Mouse (Mus musculus): ENCODE measurements around the gene Myrfl. TPM values are rescaled to one million over a fixed set of nuclear protein-coding genes. Genes with fewer than 3 reads are reported as not detected.

Gene Myrfl
- total RNA-seq, 2 experiments from 2014 or later, result 0.10 TPM; not detected in 1

- DNase-seq, result no peak
Observed at GRCm38 (mm10) chr10:116815311-116816060, 81.2 kb downstream of the Myrfl start.

DNA sequence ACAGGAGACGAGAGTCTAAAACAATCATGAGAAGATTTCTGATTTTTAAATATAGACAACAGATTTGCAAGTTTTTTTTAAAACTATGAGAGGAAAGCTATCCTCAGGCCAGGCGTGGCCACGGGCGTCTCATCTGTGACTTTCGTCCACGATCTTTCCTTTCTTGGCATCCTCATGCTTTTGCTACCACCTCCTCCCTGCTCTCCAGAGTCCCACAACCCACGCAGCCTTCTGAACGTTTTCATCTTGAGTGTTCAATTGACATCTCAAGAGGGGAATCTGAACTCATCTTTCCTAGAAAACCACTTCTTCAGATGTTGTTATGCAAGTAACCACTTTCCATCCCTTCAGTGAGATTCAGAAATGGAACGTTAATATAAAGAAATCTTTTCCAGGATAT is 83.6 kb downstream of the Myrfl start:
- no peak for DNase-seq

DNA sequence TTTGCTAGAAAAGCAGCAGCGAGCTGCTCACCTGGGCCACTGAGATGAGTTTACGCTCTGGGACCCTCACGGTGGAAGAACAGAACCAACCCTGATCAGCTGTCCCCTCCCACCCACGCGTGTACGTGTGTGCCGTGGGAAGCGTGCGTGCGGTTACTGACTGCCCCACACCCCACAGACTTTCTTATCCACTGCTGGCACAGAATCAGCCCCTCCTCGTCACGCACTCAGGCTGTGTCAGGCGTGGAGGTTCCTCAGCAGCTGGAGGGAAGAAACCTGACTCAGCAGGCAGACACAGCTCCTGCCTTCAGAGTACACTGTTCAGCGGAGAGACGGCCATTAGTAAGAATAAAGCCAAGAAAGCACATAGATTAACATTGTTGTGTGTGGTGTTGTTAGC is 86.0 kb downstream of the Myrfl start:
- no peak for DNase-seq

DNA sequence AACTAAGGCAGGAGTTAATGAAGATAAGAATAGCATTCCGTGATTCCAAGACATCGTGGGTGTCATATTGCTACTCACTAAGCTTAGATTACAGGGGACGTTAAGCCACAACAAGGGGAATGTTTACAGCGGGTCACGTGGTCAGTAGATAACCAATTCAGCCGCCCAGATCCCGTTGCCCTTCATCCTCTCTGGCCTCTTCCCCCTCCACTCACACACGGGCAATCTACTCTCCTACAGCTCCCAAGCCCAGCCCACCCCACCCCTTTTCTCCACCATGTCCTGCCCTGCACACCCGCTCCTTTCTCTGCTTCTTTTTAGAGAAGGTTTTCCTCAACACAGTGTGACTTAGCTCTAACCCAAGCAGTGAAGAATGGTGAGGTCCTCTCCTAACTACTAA is 87.3 kb downstream of the Myrfl start:
- DNase-seq, result no peak

DNA sequence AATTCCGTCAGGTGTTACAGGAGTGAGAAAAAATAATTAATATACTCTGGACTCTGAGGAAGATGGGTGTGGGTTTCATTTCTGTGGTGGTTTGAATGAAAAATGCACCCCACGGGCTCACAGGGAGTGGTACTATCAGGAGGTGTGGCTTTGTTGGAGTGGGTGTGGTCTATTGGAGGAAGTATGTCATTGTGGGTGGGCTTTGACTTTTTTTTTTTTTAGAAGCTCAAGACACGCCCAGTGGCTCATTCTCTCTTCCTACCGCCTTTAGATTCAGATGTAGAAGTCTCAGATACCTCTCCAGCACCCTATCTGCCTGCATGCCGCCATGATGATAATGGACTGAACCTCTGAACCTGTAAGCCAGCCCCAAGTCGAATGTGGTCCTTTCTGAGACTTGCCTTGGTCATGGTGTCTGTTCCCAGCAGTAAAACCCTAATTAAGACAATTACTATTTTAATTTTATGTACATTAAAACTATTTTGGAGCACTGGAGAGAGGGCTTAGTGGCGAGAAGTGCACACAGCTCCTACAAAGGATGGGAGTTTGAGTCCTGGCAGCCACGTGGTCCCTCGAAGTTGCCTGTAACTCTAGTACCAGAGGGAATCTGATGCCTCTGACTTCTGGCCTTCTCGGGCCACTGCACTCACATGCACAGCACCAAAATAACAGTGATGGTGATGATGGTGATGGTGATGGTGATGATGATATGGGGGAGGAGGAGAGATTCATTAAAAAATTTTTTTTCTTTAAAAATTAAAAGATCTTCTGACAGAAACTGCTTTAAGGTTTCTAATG is 88.0 kb downstream of the Myrfl start:
- DNase-seq, result no peak

GRCm38 (mm10) chr10:116802178-116802794 is 94.4 kb downstream of the Myrfl start:
- no peak for DNase-seq

DNA sequence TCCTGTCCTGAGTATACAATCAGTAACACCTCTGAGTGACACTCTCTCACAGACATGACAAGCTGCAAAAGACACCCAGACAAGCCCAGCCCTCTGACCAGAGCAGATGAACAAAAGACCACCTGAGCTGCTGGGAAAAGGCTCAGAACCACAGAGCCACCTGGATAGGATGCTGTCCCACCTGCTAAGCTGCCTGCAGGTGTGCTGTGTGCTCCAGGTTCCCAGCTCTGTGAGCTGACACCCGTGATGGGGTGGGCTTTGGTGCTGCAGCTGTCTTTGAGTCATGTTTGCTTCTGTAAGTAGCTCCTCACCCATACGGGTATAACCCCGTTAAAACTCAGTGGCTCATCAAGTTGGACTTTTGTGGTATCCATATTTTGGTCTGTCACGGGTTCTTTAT is 95.4 kb downstream of the Myrfl start:
- DNase-seq, result no peak

- DNase-seq, result no peak
Observed at GRCm38 (mm10) chr10:116796066-116796465, 100.7 kb downstream of the Myrfl start.

GRCm38 (mm10) chr10:116789096-116789495 is 107.6 kb downstream of the Myrfl start:
- peak; percentile 12 to 39 for DNase-seq

DNA sequence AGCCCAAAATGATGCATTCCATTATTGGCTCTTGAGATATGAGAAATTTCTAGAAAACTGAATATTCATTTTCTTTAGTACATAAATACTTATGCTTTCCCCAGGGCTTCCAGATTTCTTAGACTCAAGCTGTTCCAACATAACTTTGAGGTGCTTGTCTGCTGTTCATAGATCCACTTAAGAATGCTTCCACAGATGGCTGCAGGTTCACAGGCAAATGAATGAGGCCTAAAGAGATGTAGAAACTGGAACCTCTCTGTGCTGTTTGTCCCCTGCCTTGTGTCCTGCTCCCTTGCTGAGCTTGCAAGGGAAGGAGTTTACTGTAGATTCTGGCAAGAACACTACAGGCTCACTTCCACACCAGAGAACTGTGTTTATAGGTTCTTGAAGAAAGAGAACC is 108.3 kb downstream of the Myrfl start:
- no peak for DNase-seq

DNA sequence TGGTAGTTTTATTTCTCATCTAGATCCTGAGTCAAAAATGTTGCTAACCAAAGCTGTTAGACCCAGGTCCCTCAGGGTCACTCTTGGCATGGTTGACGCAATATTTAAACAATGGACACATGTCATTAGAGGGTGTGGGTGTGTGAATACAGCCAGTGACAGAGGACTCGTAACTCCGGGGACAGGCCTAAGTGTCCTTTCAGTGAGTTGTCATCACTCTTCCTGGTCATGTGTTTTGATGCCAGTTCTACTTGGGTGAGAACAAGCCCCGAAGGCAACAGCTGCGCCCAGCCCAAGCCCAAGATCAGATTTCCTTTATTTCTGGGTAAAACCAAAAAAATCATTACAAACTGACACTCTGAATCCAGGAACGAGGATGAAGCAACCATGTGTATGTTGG is 112.6 kb downstream of the Myrfl start:
- no peak for DNase-seq

- DNase-seq, result no peak
Observed at GRCm38 (mm10) chr10:116783020-116783419, 113.7 kb downstream of the Myrfl start.

- no peak for DNase-seq
Observed at GRCm38 (mm10) chr10:116777947-116778346, 118.8 kb downstream of the Myrfl start.

GRCm38 (mm10) chr10:116776846-116777245 is 119.9 kb downstream of the Myrfl start:
- DNase-seq, result no peak

DNA sequence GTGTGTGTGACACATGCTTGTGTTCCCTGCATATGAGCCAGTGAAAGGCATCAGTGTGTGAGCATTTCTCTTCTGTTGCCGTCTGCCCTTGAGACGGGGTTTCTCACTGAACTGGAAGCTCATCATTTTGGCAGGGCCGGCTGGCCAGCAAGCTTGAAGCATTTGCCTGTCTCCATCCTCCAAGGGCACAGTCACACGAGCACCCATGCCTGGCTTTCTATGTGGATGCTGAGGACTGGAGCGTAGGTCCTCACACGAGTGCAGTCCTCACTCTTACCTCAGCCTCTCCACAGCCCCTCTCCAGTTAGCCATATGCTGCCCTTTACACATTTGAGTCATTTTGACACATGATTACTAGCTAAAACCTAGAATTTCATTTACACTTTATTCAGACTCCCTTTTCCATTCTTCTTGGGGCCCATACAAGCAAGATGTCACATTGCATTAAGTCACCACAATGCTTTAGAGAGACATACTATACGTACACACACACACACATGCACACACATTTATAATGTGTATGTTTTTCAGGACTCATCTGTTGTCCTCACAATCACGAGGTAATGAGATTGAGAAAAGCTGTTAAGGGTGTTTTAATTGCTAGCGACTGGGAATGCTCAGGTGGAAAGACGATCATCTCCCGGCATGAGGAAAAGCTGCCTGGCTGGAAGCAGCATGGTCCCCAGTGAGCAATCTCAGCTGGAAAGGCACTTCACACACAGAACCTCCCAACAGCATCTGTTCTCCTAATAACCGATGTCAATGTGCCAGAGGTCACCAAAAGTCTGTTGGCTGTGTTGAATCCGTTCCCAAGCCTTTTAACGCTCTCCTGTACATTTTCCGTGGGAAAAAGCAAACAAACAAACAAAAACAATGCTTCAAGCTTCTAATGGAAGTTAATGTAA is 122.6 kb downstream of the Myrfl start:
- DNase-seq, result peak; percentile 13 to 28

DNA sequence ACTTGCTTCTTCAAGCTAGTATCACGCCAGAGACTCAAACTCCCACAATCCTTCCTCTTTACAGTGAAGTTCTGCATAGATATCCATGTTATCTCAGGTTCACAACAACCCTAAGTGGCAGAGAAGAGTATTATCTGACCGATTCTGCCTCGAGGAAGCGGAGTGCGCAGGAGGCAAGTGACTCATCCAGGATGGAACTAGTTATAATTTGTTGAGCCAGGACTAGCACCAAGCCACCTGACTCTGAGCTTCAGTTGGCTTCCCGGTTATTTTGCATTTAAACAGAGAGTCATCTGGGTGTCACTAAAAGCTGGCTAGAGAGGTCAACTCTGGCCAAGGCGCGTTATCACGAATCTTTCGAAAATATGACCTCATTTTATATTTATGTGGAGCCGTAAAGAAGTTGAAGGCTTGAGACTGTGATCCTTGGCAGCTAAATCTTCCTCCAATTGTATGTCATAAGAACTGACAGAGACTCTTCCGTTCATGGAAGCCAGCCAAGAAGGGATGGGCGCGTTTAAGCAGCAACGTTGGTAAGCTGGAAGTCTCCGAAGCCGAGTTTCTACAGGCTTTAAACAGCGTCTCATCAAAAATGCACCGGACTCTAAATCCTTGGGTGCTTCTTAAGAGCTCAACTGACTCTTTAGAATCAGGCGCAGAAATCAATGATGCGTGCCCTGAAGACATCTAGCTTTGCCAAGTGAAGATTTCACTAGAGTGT is 125.3 kb downstream of the Myrfl start:
- DNase-seq, result peak; percentile 61 to 63

- peak in 1 of 2 experiments; percentile 19 for DNase-seq
Observed at GRCm38 (mm10) chr10:116768642-116769041, 128.1 kb downstream of the Myrfl start.

DNA sequence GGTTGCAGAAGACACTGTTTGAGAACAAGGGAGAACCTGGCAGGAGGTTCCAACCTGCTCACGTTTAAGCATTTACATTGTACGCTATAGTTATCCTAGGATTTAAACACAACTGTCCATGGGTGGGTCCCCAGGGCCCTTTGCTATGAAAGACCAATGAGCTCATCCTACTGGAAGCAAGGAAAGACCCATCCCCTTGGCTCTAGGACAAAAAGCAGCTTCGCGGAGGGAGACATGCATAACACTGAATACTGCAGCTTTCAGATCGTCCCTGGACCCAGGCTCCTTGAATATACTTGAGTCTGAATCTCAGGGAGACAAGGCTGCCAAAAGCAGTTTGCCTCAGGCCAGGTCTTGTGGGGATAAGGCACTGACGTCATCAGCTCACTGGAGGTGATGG is 130.2 kb downstream of the Myrfl start:
- no peak for DNase-seq

GRCm38 (mm10) chr10:116761476-116762068 is 135.1 kb downstream of the Myrfl start:
- DNase-seq, result no peak

DNA sequence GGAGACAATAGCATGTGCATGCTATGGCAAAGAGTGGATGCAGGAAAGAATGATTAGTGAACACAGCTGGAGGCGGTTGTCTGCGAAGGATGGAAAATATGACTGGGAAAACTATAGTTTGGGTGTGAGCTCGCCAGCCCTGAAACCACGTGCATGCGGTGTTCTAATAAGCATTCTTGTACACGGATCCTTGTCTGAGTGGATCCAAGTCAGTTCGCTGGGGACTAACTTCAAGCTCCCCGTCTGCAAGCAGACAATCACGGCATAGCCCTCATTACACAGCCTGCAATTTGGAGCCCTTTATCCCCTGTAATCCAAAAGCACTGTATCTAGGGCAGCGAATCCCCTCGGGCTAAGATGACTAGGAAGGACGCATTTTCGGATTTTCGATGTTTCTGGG is 136.2 kb downstream of the Myrfl start:
- no peak for DNase-seq

DNA sequence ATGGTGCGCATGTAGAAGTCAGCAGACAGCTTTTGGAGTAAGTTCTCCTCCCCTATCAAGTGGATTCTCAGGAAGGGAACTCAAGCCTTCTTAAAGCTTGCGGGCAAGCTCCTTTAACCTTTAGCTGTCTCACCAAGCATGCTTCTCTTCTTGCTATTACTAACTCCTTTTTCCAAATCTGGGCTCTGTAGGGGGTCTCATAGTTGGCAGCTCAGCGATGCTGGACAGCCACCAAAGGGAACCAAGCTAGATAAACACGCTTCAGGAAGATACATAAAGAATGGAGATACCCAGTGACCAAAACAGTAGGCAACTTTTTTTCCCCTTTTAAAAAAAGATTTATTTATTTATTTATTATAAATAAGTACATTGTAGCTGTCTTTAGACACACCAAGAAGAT is 136.9 kb downstream of the Myrfl start:
- no peak for DNase-seq

All from adrenal gland, postnatal 36 days (tissue).